Mouse (Mus musculus): ENCODE data around the gene Sh2b3. TPM values are rescaled to one million over a fixed set of nuclear protein-coding genes. Genes with fewer than 3 reads are reported as not detected.
"Not testable (repeated sequence)": the region's sequence is repeated elsewhere in the genome, so short reads cannot be mapped to it uniquely, and the experiment has no call there.

Sh2b3 gene
- polyA plus RNA-seq, 1 experiment: 12.1 TPM

DNA sequence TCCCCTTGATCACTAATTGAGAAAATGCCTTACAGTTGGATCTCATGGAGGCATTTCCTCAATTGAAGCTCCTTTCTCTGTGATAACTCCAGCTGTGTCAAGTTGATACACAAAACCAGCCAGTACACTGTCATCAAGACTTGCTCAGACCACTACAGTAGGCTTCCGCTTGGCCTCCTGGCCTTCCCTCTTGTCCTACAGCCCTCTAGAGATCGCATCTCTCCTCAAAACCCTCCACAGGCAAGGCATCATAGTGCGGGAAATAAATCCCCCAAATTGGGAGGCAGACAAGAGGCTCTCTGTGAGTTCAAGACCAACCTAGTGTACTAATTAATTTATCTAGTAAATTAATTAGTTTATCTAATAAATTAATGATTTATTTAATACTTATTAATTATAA, 9.8 kb upstream of the Sh2b3 start:
- 86% methylated on average over 3 of the region's 3 CpGs for WGBS
- not testable (repeated sequence) for DNase-seq (ENCODE audit: low read depth, low spot score)

GRCm38 (mm10) chr5:121846322-121846721, 8.9 kb upstream of the Sh2b3 start:
- DNase-seq (ENCODE audit: low read depth, low spot score): no peak
- 66% methylated on average over 11 of the region's 11 CpGs for WGBS

GRCm38 (mm10) chr5:121845361-121845760, 7.9 kb upstream of the Sh2b3 start:
- DNase-seq (ENCODE audit: low read depth, low spot score): no peak
- 26% methylated on average over 4 of the region's 4 CpGs for WGBS

DNA sequence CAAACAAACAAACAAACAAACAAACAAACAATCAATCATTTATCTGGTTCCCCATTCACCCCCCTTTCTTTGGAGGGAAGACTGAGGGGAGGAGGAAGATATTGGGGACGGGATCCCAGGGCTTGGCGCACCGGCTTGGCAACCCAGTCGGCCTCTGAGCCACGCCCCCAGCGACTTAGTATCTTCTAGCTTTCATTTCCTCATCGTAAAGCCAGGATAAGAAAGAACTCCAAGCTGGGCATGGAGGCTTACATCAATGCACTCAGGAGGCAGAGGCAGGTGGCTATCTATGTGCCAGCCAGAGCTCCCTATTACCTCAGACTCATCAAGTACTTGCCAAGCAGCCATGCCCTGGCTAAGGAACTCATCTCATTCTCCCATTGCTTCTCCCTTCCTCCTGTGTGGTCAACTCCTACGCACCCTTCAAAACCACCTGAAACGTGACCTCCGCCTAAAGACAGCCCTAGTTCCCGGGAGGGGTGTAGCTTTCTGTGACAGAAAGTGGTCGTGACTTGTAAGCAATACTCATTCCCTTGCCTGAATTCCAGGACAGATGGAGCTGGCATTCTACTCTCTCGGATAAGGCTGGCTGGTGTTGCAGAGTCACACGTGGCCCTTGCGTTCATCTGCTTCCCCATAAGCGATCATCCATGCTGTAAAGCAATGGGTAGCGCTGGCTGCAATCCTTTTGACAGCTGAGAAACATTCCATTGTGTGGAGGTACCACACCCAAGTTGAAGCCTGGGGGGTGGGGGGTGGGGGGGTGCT, 5.9 kb upstream of the Sh2b3 start:
- DNase-seq (ENCODE audit: low read depth, low spot score): no peak
- 15% methylated on average over 17 of the region's 17 CpGs for WGBS

DNA sequence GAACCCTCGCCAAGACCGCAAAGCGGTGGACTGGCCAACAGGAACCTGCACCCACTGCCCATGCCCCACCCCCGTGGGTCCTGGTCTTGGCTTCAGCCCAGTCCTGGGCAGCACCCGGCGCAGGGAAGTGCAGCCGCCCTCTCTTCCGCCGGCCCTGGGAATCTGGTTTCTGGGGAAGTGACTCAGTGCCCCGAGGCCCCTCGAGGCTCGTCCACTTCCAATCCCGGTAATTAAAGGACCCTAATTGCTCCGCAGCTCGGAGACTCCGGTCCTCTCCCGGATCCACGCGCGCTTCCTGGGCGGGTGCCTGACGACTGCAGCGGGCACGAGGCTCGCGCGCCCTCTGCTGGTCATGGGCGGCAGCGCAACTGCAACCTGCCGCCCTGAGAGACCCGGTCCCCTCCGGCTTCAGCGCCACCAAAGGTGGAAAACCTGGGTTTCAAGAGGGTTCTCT, 5.2 kb upstream of the Sh2b3 start:
- WGBS: under 1% methylated on average over 33 of the region's 33 CpGs
- DNase-seq (ENCODE audit: low read depth, low spot score): no peak

DNA sequence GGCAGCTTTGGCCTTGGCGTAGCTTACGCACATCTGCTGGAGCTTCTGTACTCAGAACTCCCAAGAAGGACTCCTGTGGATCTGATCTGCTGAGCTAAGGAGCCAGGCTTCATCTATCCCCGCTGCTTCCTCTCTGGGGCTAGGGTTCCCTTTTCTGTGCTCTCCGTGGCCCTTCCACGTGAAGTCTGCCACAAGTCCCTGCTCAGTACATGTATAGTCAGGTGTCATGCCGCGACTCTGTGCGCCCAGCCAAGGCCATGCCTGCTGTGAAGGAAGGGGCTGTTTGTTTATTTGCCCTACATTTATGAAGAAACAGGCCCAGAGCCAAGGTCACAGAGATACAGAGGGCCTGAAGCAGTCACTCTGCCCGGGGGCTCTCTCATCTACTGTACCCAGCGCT, 4.5 kb upstream of the Sh2b3 start:
- 48% methylated on average over 10 of the region's 10 CpGs for WGBS
- no peak for DNase-seq (ENCODE audit: low read depth, low spot score)

GRCm38 (mm10) chr5:121841516-121841915, 4.1 kb upstream of the Sh2b3 start:
- 85% methylated on average over 9 of the region's 9 CpGs for WGBS

DNA sequence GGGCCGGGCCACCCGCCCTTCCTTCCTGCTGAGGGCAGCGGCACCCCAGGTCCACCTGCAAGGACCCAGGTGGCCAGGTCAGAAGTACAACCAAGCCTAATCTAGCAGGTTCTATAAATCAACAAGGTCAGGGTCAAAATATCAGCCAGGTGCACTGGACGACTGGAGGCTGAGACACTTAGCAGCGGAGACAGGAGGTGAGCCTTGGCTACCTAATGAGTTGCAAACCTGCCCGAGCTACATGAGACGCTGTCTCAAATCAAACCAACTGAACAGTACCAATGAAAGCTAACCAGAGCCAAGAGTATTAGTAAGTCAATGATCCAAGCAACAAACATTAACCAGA, 1.7 kb upstream of the Sh2b3 start:
- no peak for DNase-seq (ENCODE audit: low read depth, low spot score)
- 17% methylated on average over 7 of the region's 7 CpGs for WGBS

More at GRCm38 (mm10) chr5:121841516-121841915, 4.1 kb upstream of the Sh2b3 start:
- no peak for DNase-seq (ENCODE audit: low read depth, low spot score)

DNA sequence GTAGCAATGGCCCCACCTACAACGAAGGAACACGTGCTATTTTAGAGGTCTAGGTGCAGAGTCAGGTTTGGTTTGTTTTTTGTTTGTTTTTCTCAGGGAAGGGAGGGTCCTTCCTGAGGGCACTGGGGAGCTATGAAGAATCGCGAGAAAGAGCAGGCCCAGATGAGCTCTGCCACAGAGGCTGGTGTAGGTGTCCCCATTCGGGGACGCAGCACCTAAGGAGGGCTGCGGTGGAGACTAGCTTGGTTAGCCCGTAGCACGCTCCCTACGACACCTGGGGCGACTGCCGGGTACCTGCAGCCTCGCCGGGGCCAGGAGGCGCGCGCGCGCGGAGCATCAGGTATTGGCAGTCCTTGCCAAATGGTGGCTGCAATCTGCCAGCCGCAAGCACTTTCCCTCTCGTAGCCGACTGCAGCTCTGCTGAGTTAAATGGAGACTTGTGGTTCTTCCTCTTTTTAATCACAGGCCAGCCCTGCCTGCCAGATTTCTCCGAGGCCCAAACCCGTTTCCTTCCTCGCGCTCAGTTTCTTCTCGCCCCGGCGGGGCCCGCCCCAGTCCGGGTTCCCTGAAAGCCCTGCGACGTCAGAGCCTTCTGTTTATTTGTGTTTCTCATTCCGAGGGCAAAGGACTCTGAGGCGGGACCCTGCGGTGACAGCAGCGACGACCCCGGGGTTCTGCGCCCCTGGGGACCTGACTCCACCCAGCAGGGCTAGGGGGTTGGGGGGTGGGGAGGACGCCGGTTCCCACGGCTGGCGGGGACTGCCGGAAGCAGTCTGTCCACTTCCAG, 1.1 kb upstream of the Sh2b3 start:
- no peak for DNase-seq (ENCODE audit: low read depth, low spot score)
- 2% methylated on average over 46 of the region's 46 CpGs for WGBS

DNA sequence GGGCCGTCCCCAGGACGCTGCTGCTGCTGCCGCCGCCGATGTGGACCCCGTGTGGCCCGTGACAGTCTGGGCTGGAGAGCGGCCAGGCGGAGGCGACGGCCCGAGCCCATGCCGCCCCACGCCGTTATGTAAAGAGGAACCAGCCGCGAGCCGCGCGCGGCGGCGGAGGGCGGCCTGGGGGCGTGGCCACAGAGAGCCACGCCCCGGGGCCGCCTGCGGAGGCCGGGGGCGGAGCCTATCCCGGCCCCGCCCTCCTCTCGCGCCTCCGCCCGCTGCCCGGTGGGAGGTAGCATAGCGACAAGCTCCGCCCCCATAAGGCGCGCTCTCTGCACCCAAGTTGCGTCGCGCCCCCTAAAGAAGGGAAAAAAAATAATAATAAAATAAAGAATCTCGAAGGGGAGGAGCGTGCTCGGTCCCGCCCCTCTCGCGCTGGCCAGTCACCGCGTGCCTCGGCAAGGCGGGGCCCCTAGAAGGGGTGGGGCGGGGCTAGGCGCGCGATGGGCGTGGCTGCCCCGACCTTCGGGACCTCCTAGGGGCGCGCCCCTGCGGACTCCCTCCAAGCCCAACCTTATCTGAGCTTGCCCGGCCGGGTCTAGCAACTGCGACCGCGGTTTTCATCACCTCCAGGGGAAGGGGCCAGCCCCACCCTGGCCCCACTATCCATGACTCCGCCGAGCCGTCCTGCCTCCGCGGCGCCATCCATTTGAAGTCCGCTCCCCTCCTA, 592 bp downstream of the Sh2b3 start:
- WGBS: under 1% methylated on average over 77 of the region's 77 CpGs
- DNase-seq (ENCODE audit: low read depth, low spot score): no peak

DNA sequence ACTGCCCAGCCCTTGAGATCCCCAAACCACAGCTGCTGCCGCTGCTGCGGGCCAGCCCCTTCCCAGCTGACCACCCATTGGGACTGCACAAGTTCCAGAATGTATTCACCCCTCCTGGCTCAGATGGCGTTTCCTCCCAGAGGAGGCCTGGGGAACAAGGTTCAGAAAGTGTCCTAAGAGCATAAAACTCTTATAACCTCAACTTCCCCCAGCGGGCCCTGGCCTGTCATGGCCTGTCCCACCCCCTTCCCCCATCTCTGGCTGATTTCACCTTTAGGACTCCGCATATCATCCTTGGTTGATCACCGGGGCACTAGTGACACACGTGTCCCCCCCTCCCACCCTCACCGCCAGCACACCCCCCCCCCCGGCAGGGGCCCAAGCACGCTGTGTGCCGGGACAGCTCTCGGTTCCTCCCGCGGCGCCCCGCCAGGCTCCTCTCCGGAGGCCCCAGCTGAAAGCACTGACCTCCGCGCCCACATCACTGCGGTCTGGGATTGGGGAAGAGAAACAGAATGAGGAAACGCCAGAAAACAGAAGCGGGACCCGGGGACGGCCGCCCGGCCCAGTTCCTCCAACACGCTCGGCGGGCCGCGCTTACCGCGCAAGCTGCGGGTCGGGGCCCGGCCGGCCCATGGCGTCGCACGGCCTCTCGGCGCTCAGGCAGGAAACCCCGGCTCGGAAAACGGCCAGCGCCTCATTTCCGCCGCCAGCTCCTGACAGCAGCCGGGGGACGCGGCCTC, 1.3 kb downstream of the Sh2b3 start:
- WGBS: under 1% methylated on average over 50 of the region's 51 CpGs
- DNase-seq (ENCODE audit: low read depth, low spot score): no peak

DNA sequence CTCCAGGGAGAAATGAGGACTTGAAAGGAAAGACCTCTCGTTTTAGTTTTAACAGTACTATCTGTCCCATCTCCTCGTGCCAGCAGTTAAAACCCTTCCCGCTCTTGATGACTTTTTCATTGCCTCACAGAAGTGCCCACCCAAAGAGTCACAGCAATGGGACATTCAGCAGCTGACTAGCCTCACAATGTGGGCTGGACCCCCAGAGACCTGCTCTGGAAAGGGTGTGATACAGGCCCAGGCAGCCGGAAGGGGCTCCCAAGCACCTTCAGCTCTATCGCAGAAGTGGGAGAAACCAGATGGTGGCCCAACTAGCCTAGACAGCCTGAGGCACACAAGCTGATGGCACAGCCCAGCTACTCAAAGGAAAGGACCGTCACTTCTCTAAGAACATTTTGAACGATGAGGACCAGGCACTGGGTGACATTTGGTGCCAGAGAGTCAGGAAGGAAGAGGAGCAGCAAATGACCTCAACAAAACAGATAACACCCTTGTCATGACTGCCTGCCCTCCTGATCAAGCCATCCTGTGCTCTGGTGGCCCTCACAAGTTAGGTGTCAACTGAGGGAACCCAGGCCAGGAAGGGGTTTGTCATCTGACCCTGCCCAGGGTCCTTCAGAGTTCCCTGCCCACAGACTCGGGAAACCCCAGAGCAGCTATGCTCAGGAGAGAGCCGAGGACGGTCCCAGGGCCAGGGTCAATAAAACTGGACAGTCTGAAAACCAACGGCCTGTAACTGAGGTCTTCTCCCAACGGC, 2.3 kb downstream of the Sh2b3 start:
- 31% methylated on average over 12 of the region's 12 CpGs for WGBS
- DNase-seq (ENCODE audit: low read depth, low spot score): no peak

- DNase-seq (ENCODE audit: low read depth, low spot score): no peak
- WGBS: 71% methylated on average over 7 of the region's 7 CpGs
Observed at GRCm38 (mm10) chr5:121834241-121834606, 3.2 kb downstream of the Sh2b3 start.

DNA sequence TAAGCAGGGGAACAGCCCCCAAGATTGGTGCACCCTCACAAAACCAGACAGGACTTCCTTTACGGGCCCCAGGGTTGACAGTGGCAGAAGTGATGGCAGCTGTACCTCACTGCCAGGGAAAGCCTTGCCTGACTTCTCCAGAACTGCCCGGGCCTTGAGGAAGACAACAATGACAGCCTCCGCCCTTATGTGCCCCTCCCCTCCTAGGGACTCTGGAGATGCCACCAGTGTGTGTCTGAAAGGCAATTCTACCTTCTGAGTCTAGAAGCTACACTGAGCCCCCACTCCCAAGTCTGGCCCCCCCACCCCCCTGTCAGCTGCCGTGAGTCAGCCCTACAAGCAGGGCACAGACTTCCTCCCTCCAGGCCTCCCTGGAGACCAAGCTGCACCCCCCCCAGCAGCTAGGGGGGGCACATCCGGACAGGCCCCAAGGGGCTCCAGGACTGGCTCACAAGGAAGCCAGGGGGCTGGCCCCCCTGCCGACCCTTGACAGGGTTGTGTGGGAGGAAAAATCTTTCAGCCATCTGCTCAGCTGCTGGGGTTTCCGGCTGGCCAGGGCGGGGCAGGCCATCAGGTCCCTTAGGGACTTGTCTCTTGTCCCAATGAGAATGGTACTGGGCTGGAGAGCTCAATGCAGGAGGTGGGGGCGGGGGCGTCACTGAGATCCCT, 3.7 kb downstream of the Sh2b3 start:
- DNase-seq (ENCODE audit: low read depth, low spot score): no peak
- 35% methylated on average over 10 of the region's 10 CpGs for WGBS

GRCm38 (mm10) chr5:121833159-121833558, 4.3 kb downstream of the Sh2b3 start:
- no peak for DNase-seq (ENCODE audit: low read depth, low spot score)
- WGBS: 93% methylated on average over 2 of the region's 2 CpGs

DNA sequence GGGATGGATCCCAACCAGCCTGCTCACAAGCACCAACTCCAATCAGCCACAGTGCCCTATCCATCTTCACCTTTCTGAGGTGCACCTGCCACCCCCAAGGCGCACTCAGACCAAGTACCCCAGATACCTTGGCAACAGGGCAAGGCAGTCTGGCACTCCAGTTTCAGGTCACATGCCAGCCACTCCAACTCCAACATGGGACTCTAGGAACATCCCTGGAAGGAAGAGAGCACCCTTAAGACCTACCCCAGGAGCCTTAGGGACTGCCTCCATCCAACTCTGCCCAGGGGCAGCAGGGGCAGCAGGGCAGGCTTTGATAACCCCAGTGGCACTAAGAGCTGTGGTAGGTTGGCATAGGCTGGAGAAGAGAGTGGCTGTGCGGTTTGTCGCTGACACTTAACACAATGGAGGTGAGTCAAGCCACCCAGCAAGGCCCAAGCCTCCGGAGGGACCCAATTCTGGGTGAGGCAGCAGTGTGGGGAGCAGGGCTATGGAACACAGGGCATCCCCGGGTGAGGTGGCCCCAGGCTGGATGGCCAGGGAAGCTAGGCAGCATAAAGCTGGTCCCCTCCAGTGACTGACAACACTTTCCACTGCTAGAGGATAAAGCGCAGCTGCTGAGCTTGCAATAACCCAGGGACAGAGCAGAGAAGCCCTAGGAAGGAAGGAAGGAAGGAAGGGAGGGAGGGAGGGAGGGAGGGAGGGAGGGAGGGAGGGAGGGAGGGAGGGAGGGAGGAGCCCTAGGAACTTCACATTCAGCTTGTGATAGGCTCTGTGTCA, 4.9 kb downstream of the Sh2b3 start:
- DNase-seq (ENCODE audit: low read depth, low spot score): no peak
- WGBS: 73% methylated on average over 6 of the region's 6 CpGs

DNA sequence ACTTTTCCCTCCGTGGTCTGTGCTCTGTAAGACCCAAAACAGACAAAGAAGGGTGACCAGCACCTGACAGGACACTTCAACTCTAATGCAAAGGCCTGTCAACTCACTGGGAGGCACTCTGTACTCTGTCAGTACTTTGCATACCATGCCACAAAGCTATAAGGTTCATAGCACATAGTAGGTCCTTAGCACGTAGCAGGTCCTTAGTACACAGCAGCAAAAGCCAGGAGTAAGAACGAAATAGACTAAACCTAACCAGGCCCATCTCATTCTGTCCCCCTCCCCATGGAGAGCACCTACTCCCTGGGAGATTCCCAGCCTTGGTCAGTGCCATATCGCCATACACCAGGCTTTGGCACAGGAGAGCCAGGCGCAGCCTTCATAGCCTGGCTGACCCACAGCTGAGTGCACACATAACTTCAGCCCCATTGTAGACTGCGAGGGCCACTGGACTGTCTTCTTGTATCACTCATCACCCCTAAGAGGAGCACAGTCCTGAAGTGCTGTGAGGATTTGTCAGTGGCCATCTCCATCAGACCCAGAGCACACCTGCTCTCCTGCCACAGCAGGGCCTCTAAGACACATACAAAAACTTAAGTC, 6.3 kb downstream of the Sh2b3 start:
- 96% methylated on average over 6 of the region's 6 CpGs for WGBS
- DNase-seq (ENCODE audit: low read depth, low spot score): no peak

Data from large intestine, adult 2 months (tissue).